22 mouse cellular contexts compared by ENCODE assay signal in the genomic region with DNA sequence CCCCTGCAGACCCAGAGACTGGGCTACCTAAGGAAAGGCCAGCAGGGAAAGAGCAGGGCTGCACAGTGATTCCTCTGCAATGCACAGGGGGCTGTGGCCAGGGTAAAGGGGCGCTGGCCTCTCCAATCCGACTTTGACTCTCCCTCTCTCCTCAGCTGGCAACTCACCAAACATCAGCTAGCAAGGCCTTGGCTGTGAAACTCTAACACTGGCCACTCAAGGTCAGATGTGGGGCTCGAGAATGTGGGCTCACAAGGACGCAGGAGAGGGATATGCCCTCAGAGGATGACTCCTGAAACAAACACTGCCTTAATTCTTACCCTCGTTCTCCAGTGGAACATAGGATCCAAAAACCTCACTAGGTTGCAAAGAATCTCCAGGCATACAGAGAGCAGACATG. TPM values are rescaled to one million over a fixed set of nuclear protein-coding genes. Genes with fewer than 3 reads are reported as not detected.
A peak's percentile ranks its signal among the peaks of the same experiment; 100 is the strongest.
DNase-seq lines count a peak whose midpoint lies in the region; ATAC-seq and TF ChIP-seq lines count a peak whose summit lies in the region.
"Had no signal": no experiment of that assay in that cellular context is flagged by ENCODE, and none has a peak within 500 bp of the region (broad histone marks: within the 10 kb centered on the region; RNA-seq: fewer than 3 reads in every experiment).

No protein-coding gene starts in this region.

- no peak overlapping the region for H3K4me3 ChIP-seq in left cerebral cortex, adult 2 months
- H3K4me3 ChIP-seq in cortical plate, adult 2 months (ENCODE audit: insufficient read depth, low read length): no peak overlapping the region
- H3K4me3 ChIP-seq: embryonic facial prominence, embryonic 15.5 days; erythroblast, embryonic 14.5 days; forebrain, embryonic 10.5 days; gastrocnemius, adult 2 months; heart, embryonic 10.5 days; heart, embryonic 15.5 days; hindbrain, embryonic 13.5 days had no signal

- H3K4me1 ChIP-seq in cortical plate, adult 2 months (ENCODE audit: control insufficient read depth, insufficient read depth, low read length): peaks cover 26% of the 10 kb centered on the region
- H3K4me1 ChIP-seq: embryonic facial prominence, embryonic 15.5 days; heart, embryonic 15.5 days had no signal

- no peak for ATAC-seq in megakaryocyte, adult 5-6 weeks (ENCODE audit: poor library complexity, severe bottlenecking)
- ATAC-seq in granulocyte monocyte progenitor cell, adult 5-6 weeks (replicated peaks; ENCODE audit: poor library complexity, severe bottlenecking): no peak
- ATAC-seq: forebrain, embryonic 14.5 days; hindbrain, postnatal 0 days had no signal

- no peak for TF ChIP-seq POLR2A in cortical plate, adult 2 months (IDR thresholded peaks at IDR 0.05; ENCODE audit: extremely low read depth, insufficient read depth, low read length)

- DNase-seq in left cerebral cortex, adult 2 months (ENCODE audit: extremely low spot score in 1 of 2, low spot score in 2 of 2): no peak
- no peak for DNase-seq in left cerebral cortex, adult 9 months (ENCODE audit: low spot score in 2 of 2)
- peak; percentile 68 for DNase-seq in adrenal gland, adult 2 months
- peak; percentile 50 for DNase-seq in adrenal gland, postnatal 10 days
- DNase-seq: cerebellum, adult 11-12 months; cerebellum, adult 9-11 months; embryo, embryonic 11 days; gastrocnemius, adult 2 months; gastrocnemius, postnatal 25 days; heart, adult 11 months; heart, postnatal 14 days had no signal

- TF ChIP-seq CTCF in left cerebral cortex, adult 2 months (IDR thresholded peaks at IDR 0.05): no peak
- no peak for TF ChIP-seq CTCF in cortical plate, adult 2 months (IDR thresholded peaks at IDR 0.05; ENCODE audit: extremely low read depth, insufficient read depth, low read length)

- intact Hi-C loops in left cerebral cortex, adult 2 months (cut with DNase I): no loop called here

- peak overlapping the region; percentile 44; the same call in 1 of the 2 replicates for H3K27ac ChIP-seq in left cerebral cortex, adult 2 months
- H3K27ac ChIP-seq in cortical plate, adult 2 months (ENCODE audit: insufficient read depth, low read length): peak overlapping the region; percentile 25; the same call in 1 of the 2 replicates
- H3K27ac ChIP-seq: embryonic facial prominence, embryonic 15.5 days; forebrain, embryonic 10.5 days; gastrocnemius, adult 2 months; heart, embryonic 10.5 days; heart, embryonic 15.5 days; hindbrain, embryonic 13.5 days; hindbrain, postnatal 0 days had no signal

RNA-seq across cellular contexts. Expression of gene Bsn, which starts 11.8 kb away (rescaled TPM):
- total RNA-seq in left cerebral cortex, adult 2 months (2021): 100 to 1,000 TPM; 300 to 320 TPM
- total RNA-seq in adrenal gland, adult 2 months (2021): 1 to 10 TPM; 5.0 to 5.2 TPM
- polyA plus RNA-seq in adrenal gland, adult 2 months (2012; rRNA removed): 4.1 and 4.3 TPM in 2 replicates
- 1 to 10 TPM; 1.7 to 2.7 TPM for total RNA-seq in adrenal gland, postnatal 10 days (2021)
- polyA plus RNA-seq in cortical plate, adult 2 months (2012; rRNA removed): 105 and 106 TPM in 2 replicates
- 0.91 and 1.5 TPM in 2 replicates for total RNA-seq in megakaryocyte, adult 5-6 weeks (2015)
- 0.37 and 0.62 TPM in 2 replicates for total RNA-seq in megakaryocyte, adult 5-6 weeks (2017)
- total RNA-seq in granulocyte monocyte progenitor cell, adult 5-6 weeks (2014; fragmentation: Nextera tagmentation): 6.2 and 9.0 TPM in 2 replicates
- total RNA-seq in granulocyte monocyte progenitor cell, adult 5-6 weeks (2017): 3.2 and 3.7 TPM in 2 replicates

Comparison
In these comparisons a context has a peak if more than half of its experiments do, and no peak if none do; other contexts are left out.
1. DNase-seq: peak in adrenal gland, adult 2 months (single experiment) and adrenal gland, postnatal 10 days (single experiment); none in left cerebral cortex, adult 2 months (0 of 2) and left cerebral cortex, adult 9 months (0 of 2).
2. RNA of gene Bsn, which starts 11.8 kb away (total RNA-seq): 300 to 320 TPM in left cerebral cortex, adult 2 months; 3.2 to 9.0 TPM in granulocyte monocyte progenitor cell, adult 5-6 weeks, 5.0 to 5.2 TPM in adrenal gland, adult 2 months, 1.7 to 2.7 TPM in adrenal gland, postnatal 10 days and 0.37 to 1.5 TPM in megakaryocyte, adult 5-6 weeks; every median in the first group is over 10 times any median in the second.